Mouse (Mus musculus): ENCODE measurements at regions not wholly inside any gene's neighbourhood (a gene's known extent, or its start where the extent isn't known, plus 50 kb on each side); places are given as distances from the start of the nearest gene placed in this dataset.

- TF ChIP-seq CTCF (IDR thresholded peaks at IDR 0.05) (no peak), EP300 (IDR thresholded peaks at IDR 0.05; ENCODE audit: insufficient read depth, low read depth, low read length) (no peak), POLR2A (IDR thresholded peaks at IDR 0.05; ENCODE audit: insufficient read depth, low read depth, low read length) (no peak)
Observed at GRCm38 (mm10) chr13:59972093-59972427, 149.1 kb upstream of the Tut7 start.

Data from heart, adult 2 months (tissue).